Mouse (Mus musculus) embryonic facial prominence, embryonic 14.5 days (tissue): ENCODE data around the gene Frmd4a. TPM values are rescaled to one million over a fixed set of nuclear protein-coding genes. Genes with fewer than 3 reads are reported as not detected.

Experiments used
- ATAC-seq: fragments of 200-750 bp; cut with Nextera tagmentation; 2 replicates; pipeline ENCODE4 v1.8.0; 2017; ENCODE audit warnings: low read depth, moderate number of reproducible peaks, moderate TSS enrichment
- DNase-seq: peaks from one replicate; pipeline ENCODE4 v3.0.0-alpha.2; 2015; ENCODE audit warnings: low spot score
- H3K27ac ChIP-seq: fragments of 300-500 bp; sonication (generic); replicated peaks from 2 replicates; pipeline ENCODE4 v1.5.1; 2014; ENCODE audit warnings: low read depth, mild to moderate bottlenecking, low read length, moderate library complexity
- H3K27me3 ChIP-seq: fragments of 300-500 bp; sonication (generic); replicated peaks from 2 replicates; pipeline ENCODE4 v1.6.1; 2014; ENCODE audit warnings: low read length; ENCODE audit not compliant: control insufficient read depth, insufficient read depth
- H3K36me3 ChIP-seq: fragments of 300-500 bp; sonication (generic); 2 replicates; pipeline ENCODE4 v1.6.1; 2014; ENCODE audit warnings: low read length, mixed read lengths; ENCODE audit not compliant: control insufficient read depth, insufficient read depth
- H3K4me1 ChIP-seq: fragments of 300-500 bp; sonication (generic); 2 replicates; pipeline ENCODE4 v1.6.1; 2014; ENCODE audit warnings: antibody characterized with exemption, low read length; ENCODE audit not compliant: control insufficient read depth, insufficient read depth
- H3K4me2 ChIP-seq: fragments of 300-500 bp; sonication (generic); 2 replicates; pipeline ENCODE4 v1.6.1; 2014; ENCODE audit warnings: low read depth, mild to moderate bottlenecking, low read length, moderate library complexity, mixed read lengths
- H3K4me3 ChIP-seq: fragments of 300-500 bp; sonication (generic); 2 replicates; pipeline ENCODE4 v1.5.1; 2014; ENCODE audit warnings: low read depth, mild to moderate bottlenecking, low read length
- H3K9ac ChIP-seq: fragments of 300-500 bp; sonication (generic); 2 replicates; pipeline ENCODE4 v1.6.1; 2014; ENCODE audit warnings: low read depth, mild to moderate bottlenecking, low read length, moderate library complexity, mixed read lengths
- H3K9me3 ChIP-seq: fragments of 300-500 bp; sonication (generic); 2 replicates; pipeline ENCODE4 v1.6.1; 2016; ENCODE audit warnings: low read length; ENCODE audit not compliant: control insufficient read depth
- WGBS: fragments of 180-500 bp; shearing (Covaris S2); extraction: QIAGEN DNeasy Blood & Tissue Kit; methylation state at CpG from one replicate; pipeline ENCODE4 v1.1.7; 2014; 5-methylcytosine and 5-hydroxymethylcytosine counted together
- polyA plus RNA-seq: library from polyadenylated mRNA; unstranded; fragments of >200 nt; fragmentation: Nextera tagmentation; extraction: Ambion mirVana; gene quantifications from 2 replicates; pipeline ENCODE4 v1.2.1, GENCODE M21; 2014

The Frmd4a gene
- polyA plus RNA-seq, 1 experiment from 2014 or later, result 27.2 TPM

GRCm38 (mm10) chr2:4509739-4510138, 492.2 kb downstream of the Frmd4a start:
- 59% methylated on average over 5 of the region's 5 CpGs for WGBS
- Histone ChIP-seq H3K4me1 (no peaks in the 10 kb centered on the region), H3K27ac (0 out of 2 replicates have a peak overlapping the region, but pooled peaks have one; percentile 22), H3K9ac (no peak overlapping the region), H3K36me3 (peaks cover 18% of the 10 kb centered on the region; the same call in 1 of the 2 replicates), H3K9me3 (no peaks in the 10 kb centered on the region), H3K27me3 (no peaks in the 10 kb centered on the region), H3K4me3 (no peak overlapping the region), H3K4me2 (no peak overlapping the region)
- ATAC-seq, result no peak; the same call in 1 of the 2 replicates
- no peak for DNase-seq

GRCm38 (mm10) chr2:4510208-4511079, 492.9 kb downstream of the Frmd4a start:
- no peak for ATAC-seq
- DNase-seq, result peak; percentile 53
- H3K9me3 ChIP-seq, result no peaks in the 10 kb centered on the region
- 0 out of 2 replicates have a peak overlapping the region, but pooled peaks have one; percentile 22 for H3K27ac ChIP-seq
- no peak overlapping the region for H3K9ac ChIP-seq
- 74% methylated on average over 11 of the region's 11 CpGs for WGBS
- no peak overlapping the region for H3K4me3 ChIP-seq
- no peaks in the 10 kb centered on the region for H3K27me3 ChIP-seq
- H3K4me2 ChIP-seq, result no peak overlapping the region
- H3K36me3 ChIP-seq, result peaks cover 17% of the 10 kb centered on the region; the same call in 1 of the 2 replicates
- H3K4me1 ChIP-seq, result no peaks in the 10 kb centered on the region

GRCm38 (mm10) chr2:4511080-4511386, 493.5 kb downstream of the Frmd4a start:
- no peaks in the 10 kb centered on the region for H3K27me3 ChIP-seq
- H3K27ac ChIP-seq, result no peak overlapping the region
- peaks cover 17% of the 10 kb centered on the region; the same call in 1 of the 2 replicates for H3K36me3 ChIP-seq
- H3K9me3 ChIP-seq, result no peaks in the 10 kb centered on the region
- ATAC-seq, result no peak
- no peak overlapping the region for H3K9ac ChIP-seq
- H3K4me1 ChIP-seq, result peaks cover under 1% of the 10 kb centered on the region; the same call in 1 of the 2 replicates
- H3K4me2 ChIP-seq, result no peak overlapping the region
- 95% methylated on average over 2 of the region's 2 CpGs for WGBS
- H3K4me3 ChIP-seq, result no peak overlapping the region
- no peak for DNase-seq

GRCm38 (mm10) chr2:4512607-4513006, 495.1 kb downstream of the Frmd4a start:
- Histone ChIP-seq H3K9me3 (no peaks in the 10 kb centered on the region), H3K36me3 (peaks cover 12% of the 10 kb centered on the region; the same call in 1 of the 2 replicates), H3K9ac (no peak overlapping the region), H3K4me3 (no peak overlapping the region), H3K27ac (no peak overlapping the region), H3K27me3 (no peaks in the 10 kb centered on the region), H3K4me1 (peaks cover 12% of the 10 kb centered on the region; the same call in 1 of the 2 replicates), H3K4me2 (no peak overlapping the region)
- WGBS, result 53% methylated on average over 14 of the region's 14 CpGs
- ATAC-seq (no peak), DNase-seq (no peak)

- H3K4me1 ChIP-seq, result peaks cover 12% of the 10 kb centered on the region; the same call in 1 of the 2 replicates
- no peaks in the 10 kb centered on the region for H3K9me3 ChIP-seq
- H3K4me3 ChIP-seq, result no peak overlapping the region
- WGBS, result 76% methylated on average over 3 of the region's 3 CpGs
- H3K27me3 ChIP-seq, result no peaks in the 10 kb centered on the region
- no peak overlapping the region for H3K9ac ChIP-seq
- DNase-seq (no peak), ATAC-seq (no peak)
- no peak overlapping the region for H3K4me2 ChIP-seq
- peaks cover 16% of the 10 kb centered on the region; the same call in 1 of the 2 replicates for H3K36me3 ChIP-seq
- H3K27ac ChIP-seq, result peak overlapping the region; percentile 58; the same call in 1 of the 2 replicates
Observed at GRCm38 (mm10) chr2:4515910-4516309, 498.4 kb downstream of the Frmd4a start.

GRCm38 (mm10) chr2:4516819-4517552, 499.5 kb downstream of the Frmd4a start:
- peak; percentile 73 for ATAC-seq

GRCm38 (mm10) chr2:4517553-4518125, 500.1 kb downstream of the Frmd4a start:
- Histone ChIP-seq H3K9ac (no peak overlapping the region), H3K27ac (peak overlapping the region; percentile 75), H3K4me1 (peaks cover 12% of the 10 kb centered on the region; the same call in 1 of the 2 replicates), H3K27me3 (no peaks in the 10 kb centered on the region), H3K9me3 (no peaks in the 10 kb centered on the region), H3K4me2 (no peak overlapping the region), H3K4me3 (no peak overlapping the region), H3K36me3 (peaks cover 24% of the 10 kb centered on the region)
- DNase-seq, result peak; percentile 84
- peak; percentile 79 for ATAC-seq
- 37% methylated on average over 7 of the region's 7 CpGs for WGBS

More at GRCm38 (mm10) chr2:4516819-4517552, 499.5 kb downstream of the Frmd4a start:
- Histone ChIP-seq H3K27me3 (no peaks in the 10 kb centered on the region), H3K4me2 (no peak overlapping the region; the same call in 1 of the 2 replicates), H3K4me1 (peaks cover 12% of the 10 kb centered on the region; the same call in 1 of the 2 replicates), H3K27ac (peak overlapping the region; percentile 75), H3K4me3 (no peak overlapping the region), H3K9me3 (no peaks in the 10 kb centered on the region), H3K36me3 (peaks cover 21% of the 10 kb centered on the region), H3K9ac (no peak overlapping the region)
- DNase-seq, result peak; percentile 91
- WGBS, result 34% methylated on average over 7 of the region's 7 CpGs

- Histone ChIP-seq H3K9me3 (no peaks in the 10 kb centered on the region), H3K4me1 (peaks cover 12% of the 10 kb centered on the region; the same call in 1 of the 2 replicates), H3K36me3 (peaks cover 26% of the 10 kb centered on the region), H3K27ac (no peak overlapping the region), H3K4me2 (no peak overlapping the region), H3K4me3 (no peak overlapping the region), H3K9ac (no peak overlapping the region), H3K27me3 (no peaks in the 10 kb centered on the region)
- ATAC-seq (no peak), DNase-seq (no peak)
Observed at GRCm38 (mm10) chr2:4518549-4518948, 501.0 kb downstream of the Frmd4a start.
